Mouse (Mus musculus) heart, embryonic 11.5 days (tissue): ENCODE results near the gene Ssh1. TPM values are rescaled to one million over a fixed set of nuclear protein-coding genes. Genes with fewer than 3 reads are reported as not detected.
A peak's percentile ranks its signal among the peaks of the same experiment; 100 is the strongest.

Experiments
- ATAC-seq: fragments of 200-750 bp; cut with Nextera tagmentation; replicated peaks from 2 replicates; pipeline ENCODE4 v1.8.0; 2017; ENCODE audit warnings: moderate library complexity; ENCODE audit not compliant: insufficient number of reproducible peaks, low FRiP score, low TSS enrichment
- H3K27ac ChIP-seq: fragments of 300-500 bp; sonication (generic); 2 replicates; pipeline ENCODE4 v1.5.1; 2014; ENCODE audit warnings: mild to moderate bottlenecking, low read depth, low read length
- H3K27me3 ChIP-seq: fragments of 300-500 bp; sonication (generic); 2 replicates; pipeline ENCODE4 v1.6.1; 2014; ENCODE audit warnings: mild to moderate bottlenecking, low read length, mixed read lengths; ENCODE audit not compliant: control insufficient read depth, insufficient read depth
- H3K36me3 ChIP-seq: fragments of 300-500 bp; sonication (generic); 2 replicates; pipeline ENCODE4 v1.6.1; 2014; ENCODE audit warnings: mild to moderate bottlenecking, low read length, moderate library complexity, mixed read lengths; ENCODE audit not compliant: control insufficient read depth, insufficient read depth
- H3K4me1 ChIP-seq: fragments of 300-500 bp; sonication (generic); 2 replicates; pipeline ENCODE4 v1.6.1; 2014; ENCODE audit warnings: low read length; ENCODE audit not compliant: control insufficient read depth, insufficient read depth
- H3K4me2 ChIP-seq: fragments of 300-500 bp; sonication (generic); 2 replicates; pipeline ENCODE4 v1.6.1; 2014; ENCODE audit warnings: mild to moderate bottlenecking, moderate library complexity
- H3K4me3 ChIP-seq: fragments of 300-500 bp; sonication (generic); 2 replicates; pipeline ENCODE4 v1.5.1; 2014; ENCODE audit warnings: low read depth, low read length
- H3K9ac ChIP-seq: fragments of 300-500 bp; sonication (generic); 2 replicates; pipeline ENCODE4 v1.6.1; 2014; ENCODE audit warnings: mild to moderate bottlenecking, low read depth, low read length, moderate library complexity
- H3K9me3 ChIP-seq: fragments of 300-500 bp; sonication (generic); replicated peaks from 2 replicates; pipeline ENCODE4 v1.6.1; 2016; ENCODE audit warnings: low read length; ENCODE audit not compliant: control insufficient read depth
- WGBS: fragments of 180-500 bp; shearing (Covaris S2); extraction: QIAGEN DNeasy Blood & Tissue Kit; methylation state at CpG from one replicate; pipeline ENCODE4 v1.1.7; 2014; ENCODE audit not compliant: insufficient replicate concordance; 5-methylcytosine and 5-hydroxymethylcytosine counted together
- polyA plus RNA-seq: library from polyadenylated mRNA; unstranded; fragments of >200 nt; fragmentation: Nextera tagmentation; extraction: Ambion mirVana; gene quantifications from 2 replicates; pipeline ENCODE4 v1.2.1, GENCODE M21; 2014

Ssh1 gene
- polyA plus RNA-seq, 1 experiment from 2014 or later, result 35.8 TPM

- WGBS, result 72% methylated on average over 8 of the region's 8 CpGs
- Histone ChIP-seq H3K27me3 (no peaks in the 10 kb centered on the region), H3K4me1 (peaks cover 68% of the 10 kb centered on the region), H3K4me2 (no peak overlapping the region), H3K9me3 (no peaks in the 10 kb centered on the region), H3K36me3 (no peaks in the 10 kb centered on the region), H3K9ac (no peak overlapping the region), H3K4me3 (no peak overlapping the region), H3K27ac (peak overlapping the region; percentile 41; the same call in 1 of the 2 replicates)
- no peak for ATAC-seq
Observed at GRCm38 (mm10) chr5:113977309-113977708, 16.4 kb downstream of the Ssh1 start.

- whole genome bisulfite sequencing, result 80% methylated on average over 8 of the region's 8 CpGs
- Histone ChIP-seq H3K4me3 (no peak overlapping the region), H3K36me3 (no peaks in the 10 kb centered on the region), H3K4me1 (peaks cover 70% of the 10 kb centered on the region), H3K27me3 (no peaks in the 10 kb centered on the region), H3K4me2 (no peak overlapping the region), H3K9ac (no peak overlapping the region), H3K27ac (0 out of 2 replicates have a peak overlapping the region, but pooled peaks have one; percentile 41), H3K9me3 (no peaks in the 10 kb centered on the region)
- ATAC-seq, result no peak
Observed at GRCm38 (mm10) chr5:113976597-113976996, 17.1 kb downstream of the Ssh1 start.

GRCm38 (mm10) chr5:113975538-113976215 lies 18.0 kb downstream of the Ssh1 start:
- peaks cover 68% of the 10 kb centered on the region for H3K4me1 ChIP-seq
- ATAC-seq, result no peak
- peak overlapping the region; percentile 63; the same call in 1 of the 2 replicates for H3K4me2 ChIP-seq
- WGBS, result 60% methylated on average over 9 of the region's 9 CpGs
- H3K4me3 ChIP-seq, result no peak overlapping the region
- H3K27ac ChIP-seq, result peak overlapping the region; percentile 91
- H3K9me3 ChIP-seq, result no peaks in the 10 kb centered on the region
- no peaks in the 10 kb centered on the region for H3K27me3 ChIP-seq
- H3K36me3 ChIP-seq, result no peaks in the 10 kb centered on the region
- no peak overlapping the region for H3K9ac ChIP-seq

- peak; percentile 50; the same call in 1 of the 2 replicates for ATAC-seq
- 28% methylated on average over 15 of the region's 15 CpGs for WGBS
- H3K9ac ChIP-seq, result peak overlapping the region; percentile 70
- H3K4me3 ChIP-seq, result peak overlapping the region; percentile 26
- peaks cover 60% of the 10 kb centered on the region for H3K4me1 ChIP-seq
- H3K9me3 ChIP-seq, result no peaks in the 10 kb centered on the region
- no peaks in the 10 kb centered on the region for H3K27me3 ChIP-seq
- H3K27ac ChIP-seq, result peak overlapping the region; percentile 91
- H3K36me3 ChIP-seq, result peaks cover 6% of the 10 kb centered on the region
- peak overlapping the region; percentile 63 for H3K4me2 ChIP-seq
Observed at GRCm38 (mm10) chr5:113974576-113974975, 19.1 kb downstream of the Ssh1 start.

- Histone ChIP-seq H3K36me3 (peaks cover 12% of the 10 kb centered on the region), H3K4me2 (peak overlapping the region; percentile 63), H3K4me1 (peaks cover 60% of the 10 kb centered on the region), H3K9me3 (no peaks in the 10 kb centered on the region), H3K9ac (no peak overlapping the region), H3K27ac (peak overlapping the region; percentile 91), H3K27me3 (no peaks in the 10 kb centered on the region), H3K4me3 (peak overlapping the region; percentile 26)
- ATAC-seq, result no peak
- 71% methylated on average over 8 of the region's 8 CpGs for whole genome bisulfite sequencing
Observed at GRCm38 (mm10) chr5:113973790-113974189, 19.9 kb downstream of the Ssh1 start.

GRCm38 (mm10) chr5:113972589-113973515 lies 20.8 kb downstream of the Ssh1 start:
- H3K4me1 ChIP-seq, result peaks cover 60% of the 10 kb centered on the region

GRCm38 (mm10) chr5:113971434-113971960 lies 22.2 kb downstream of the Ssh1 start:
- H3K4me2 ChIP-seq, result no peak overlapping the region; the same call in 1 of the 2 replicates
- 78% methylated on average over 10 of the region's 10 CpGs for WGBS
- 0 out of 2 replicates have a peak overlapping the region, but pooled peaks have one; percentile 91 for H3K27ac ChIP-seq
- H3K9ac ChIP-seq, result no peak overlapping the region
- H3K4me3 ChIP-seq, result no peak overlapping the region
- no peak for ATAC-seq
- peaks cover 12% of the 10 kb centered on the region for H3K36me3 ChIP-seq
- no peaks in the 10 kb centered on the region for H3K27me3 ChIP-seq
- H3K9me3 ChIP-seq, result no peaks in the 10 kb centered on the region
- peaks cover 52% of the 10 kb centered on the region for H3K4me1 ChIP-seq

More at GRCm38 (mm10) chr5:113972589-113973515, 20.8 kb downstream of the Ssh1 start:
- ATAC-seq, result peak; percentile 80
- H3K9me3 ChIP-seq, result no peaks in the 10 kb centered on the region
- peak overlapping the region; percentile 25 for H3K4me3 ChIP-seq
- WGBS, result 15% methylated on average over 18 of the region's 18 CpGs
- H3K27ac ChIP-seq, result peak overlapping the region; percentile 91
- peak overlapping the region; percentile 63 for H3K4me2 ChIP-seq
- H3K9ac ChIP-seq, result peak overlapping the region; percentile 65; the same call in 1 of the 2 replicates
- H3K36me3 ChIP-seq, result peaks cover 12% of the 10 kb centered on the region
- H3K27me3 ChIP-seq, result no peaks in the 10 kb centered on the region

- Histone ChIP-seq H3K4me2 (no peak overlapping the region), H3K4me3 (no peak overlapping the region), H3K27me3 (no peaks in the 10 kb centered on the region), H3K36me3 (peaks cover 27% of the 10 kb centered on the region), H3K9ac (no peak overlapping the region), H3K4me1 (peaks cover 22% of the 10 kb centered on the region), H3K27ac (no peak overlapping the region), H3K9me3 (no peaks in the 10 kb centered on the region)
- ATAC-seq, result no peak
- 86% methylated on average over 11 of the region's 11 CpGs for WGBS
Observed at GRCm38 (mm10) chr5:113968371-113968770, 25.3 kb downstream of the Ssh1 start.
